Mouse (Mus musculus): ENCODE results near the gene Tubb5. TPM values are rescaled to one million over a fixed set of nuclear protein-coding genes. Genes with fewer than 3 reads are reported as not detected.

Gene Tubb5
- polyA plus RNA-seq, 1 experiment: 1,430 TPM

DNA sequence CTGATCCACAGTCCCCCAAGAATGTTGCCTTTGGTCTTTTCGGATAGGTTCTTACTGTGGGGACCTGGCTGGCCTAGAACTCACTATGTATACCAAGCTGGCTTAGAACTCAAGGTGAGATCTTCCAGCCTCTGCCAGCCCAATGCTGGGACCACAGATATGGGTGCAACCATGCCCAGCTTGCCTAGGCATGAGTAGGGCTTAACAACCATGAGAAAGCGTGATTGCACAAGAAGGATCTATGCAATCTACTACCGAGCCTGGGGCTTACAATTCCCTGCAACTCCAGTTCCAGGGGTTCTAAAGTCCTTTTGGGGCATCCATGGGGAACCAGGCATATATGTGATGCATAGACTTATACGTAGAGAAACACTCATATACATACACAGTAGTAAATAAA, 47.2 kb downstream of the Tubb5 start:
- H3K4me1 ChIP-seq (ENCODE audit: control insufficient read depth, insufficient read depth, low read length): no peaks in the 10 kb centered on the region

DNA sequence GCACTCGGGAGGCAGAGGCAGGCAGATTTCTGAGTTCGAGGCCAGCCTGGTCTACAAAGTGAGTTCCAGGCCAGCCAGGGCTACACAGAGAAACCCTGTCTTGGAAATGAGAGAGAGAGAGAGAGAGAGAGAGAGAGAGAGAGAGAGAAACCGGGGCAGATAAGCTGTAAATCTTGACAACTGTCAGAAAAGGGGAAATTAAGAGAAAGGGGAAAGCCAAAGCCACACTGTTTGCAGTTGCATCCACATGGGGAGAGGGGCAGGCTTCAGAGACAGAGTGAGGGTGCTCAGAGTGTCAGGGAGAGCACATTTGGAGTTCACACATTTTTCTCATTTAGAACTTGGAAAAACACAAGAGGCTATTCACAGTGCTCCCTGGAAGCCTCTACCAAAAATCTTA, 50.1 kb downstream of the Tubb5 start:
- no peak overlapping the region for H3K9ac ChIP-seq (ENCODE audit: low read depth, poor library complexity, severe bottlenecking)
- H3K4me3 ChIP-seq (ENCODE audit: low read depth, low read length): no peak overlapping the region
- no peaks in the 10 kb centered on the region for H3K9me3 ChIP-seq (replicated peaks; ENCODE audit: control insufficient read depth, insufficient read depth, low read length, poor library complexity, severe bottlenecking)
- H3K27me3 ChIP-seq (ENCODE audit: control insufficient read depth, insufficient read depth, low read length, poor library complexity, severe bottlenecking): no peaks in the 10 kb centered on the region
- no peaks in the 10 kb centered on the region for H3K4me1 ChIP-seq (ENCODE audit: control insufficient read depth, insufficient read depth, low read length)
- H3K36me3 ChIP-seq (ENCODE audit: control insufficient read depth, insufficient read depth, low read length, poor library complexity, severe bottlenecking): no peaks in the 10 kb centered on the region
- no peak overlapping the region for H3K27ac ChIP-seq (ENCODE audit: insufficient read depth, low read length)
- TF ChIP-seq CTCF (IDR thresholded peaks at IDR 0.05; ENCODE audit: low read depth, low read length) (no peak), EP300 (IDR thresholded peaks at IDR 0.05; ENCODE audit: insufficient read depth, low read depth, low read length) (no peak), POLR2A (IDR thresholded peaks at IDR 0.05; ENCODE audit: insufficient read depth, low read length) (no peak)

More for the DNA sequence above, 47.2 kb downstream of the Tubb5 start:
- H3K27ac ChIP-seq (ENCODE audit: insufficient read depth, low read length): no peak overlapping the region
- H3K9me3 ChIP-seq (replicated peaks; ENCODE audit: control insufficient read depth, insufficient read depth, low read length, poor library complexity, severe bottlenecking): no peaks in the 10 kb centered on the region
- no peak overlapping the region for H3K4me3 ChIP-seq (ENCODE audit: low read depth, low read length)
- H3K36me3 ChIP-seq (ENCODE audit: control insufficient read depth, insufficient read depth, low read length, poor library complexity, severe bottlenecking): no peaks in the 10 kb centered on the region
- no peaks in the 10 kb centered on the region for H3K27me3 ChIP-seq (ENCODE audit: control insufficient read depth, insufficient read depth, low read length, poor library complexity, severe bottlenecking)
- TF ChIP-seq CTCF (IDR thresholded peaks at IDR 0.05; ENCODE audit: low read depth, low read length) (no peak), POLR2A (IDR thresholded peaks at IDR 0.05; ENCODE audit: insufficient read depth, low read length) (no peak), EP300 (IDR thresholded peaks at IDR 0.05; ENCODE audit: insufficient read depth, low read depth, low read length) (no peak)
- no peak overlapping the region for H3K9ac ChIP-seq (ENCODE audit: low read depth, poor library complexity, severe bottlenecking)

DNA sequence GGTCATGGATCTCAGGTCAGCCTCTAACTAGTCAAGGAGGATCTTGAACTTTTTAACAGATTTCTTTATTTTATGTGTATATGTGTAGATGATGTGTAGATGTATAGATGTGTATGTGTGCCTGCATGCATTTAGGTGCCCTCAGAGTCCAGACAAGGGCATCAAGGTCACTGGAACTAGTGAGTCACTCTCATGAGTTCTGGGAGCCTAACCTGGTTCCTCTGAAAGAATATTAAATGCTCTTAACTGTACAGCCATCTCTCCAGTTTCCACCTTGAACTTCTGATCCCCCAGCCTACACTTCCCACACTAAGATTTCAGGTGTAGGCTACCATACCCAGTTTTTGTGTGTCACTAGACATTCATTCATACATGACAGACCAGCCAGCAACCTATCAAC, 50.6 kb downstream of the Tubb5 start:
- Histone ChIP-seq H3K27me3 (ENCODE audit: control insufficient read depth, insufficient read depth, low read length, poor library complexity, severe bottlenecking) (no peaks in the 10 kb centered on the region), H3K4me1 (ENCODE audit: control insufficient read depth, insufficient read depth, low read length) (no peaks in the 10 kb centered on the region), H3K9me3 (replicated peaks; ENCODE audit: control insufficient read depth, insufficient read depth, low read length, poor library complexity, severe bottlenecking) (no peaks in the 10 kb centered on the region), H3K9ac (ENCODE audit: low read depth, poor library complexity, severe bottlenecking) (no peak overlapping the region), H3K4me3 (ENCODE audit: low read depth, low read length) (no peak overlapping the region), H3K36me3 (ENCODE audit: control insufficient read depth, insufficient read depth, low read length, poor library complexity, severe bottlenecking) (no peaks in the 10 kb centered on the region), H3K27ac (ENCODE audit: insufficient read depth, low read length) (no peak overlapping the region)
- TF ChIP-seq POLR2A (IDR thresholded peaks at IDR 0.05; ENCODE audit: insufficient read depth, low read length): no peak
- no peak for TF ChIP-seq EP300 (IDR thresholded peaks at IDR 0.05; ENCODE audit: insufficient read depth, low read depth, low read length)
- no peak for TF ChIP-seq CTCF (IDR thresholded peaks at IDR 0.05; ENCODE audit: low read depth, low read length)

DNA sequence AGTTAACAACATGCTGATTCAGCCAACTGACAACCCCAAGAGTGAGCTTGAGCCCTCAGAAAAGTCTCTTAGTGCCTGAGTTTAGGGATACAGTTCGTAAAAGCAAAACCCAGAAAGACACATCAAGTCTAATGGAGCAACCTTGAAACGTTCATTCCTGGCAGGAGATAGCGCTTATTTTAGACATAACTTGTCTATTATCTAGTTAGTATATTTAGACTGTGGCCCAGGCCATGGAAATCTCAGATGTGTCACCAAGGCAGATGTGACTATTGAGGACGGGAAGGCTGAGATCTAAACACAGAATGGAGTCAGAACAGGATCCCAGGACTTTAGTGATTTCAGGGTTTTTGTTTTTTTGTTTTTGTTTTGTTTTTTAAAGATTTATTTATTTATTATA, 53.0 kb downstream of the Tubb5 start:
- H3K9me3 ChIP-seq (replicated peaks; ENCODE audit: control insufficient read depth, insufficient read depth, low read length, poor library complexity, severe bottlenecking): no peaks in the 10 kb centered on the region
- TF ChIP-seq EP300 (IDR thresholded peaks at IDR 0.05; ENCODE audit: insufficient read depth, low read depth, low read length): no peak
- no peak for TF ChIP-seq CTCF (IDR thresholded peaks at IDR 0.05; ENCODE audit: low read depth, low read length)
- no peak for TF ChIP-seq POLR2A (IDR thresholded peaks at IDR 0.05; ENCODE audit: insufficient read depth, low read length)
- no peaks in the 10 kb centered on the region for H3K27me3 ChIP-seq (ENCODE audit: control insufficient read depth, insufficient read depth, low read length, poor library complexity, severe bottlenecking)
- H3K27ac ChIP-seq (ENCODE audit: insufficient read depth, low read length): no peak overlapping the region
- H3K9ac ChIP-seq (ENCODE audit: low read depth, poor library complexity, severe bottlenecking): no peak overlapping the region
- no peaks in the 10 kb centered on the region for H3K36me3 ChIP-seq (ENCODE audit: control insufficient read depth, insufficient read depth, low read length, poor library complexity, severe bottlenecking)
- no peaks in the 10 kb centered on the region for H3K4me1 ChIP-seq (ENCODE audit: control insufficient read depth, insufficient read depth, low read length)
- no peak overlapping the region for H3K4me3 ChIP-seq (ENCODE audit: low read depth, low read length)

DNA sequence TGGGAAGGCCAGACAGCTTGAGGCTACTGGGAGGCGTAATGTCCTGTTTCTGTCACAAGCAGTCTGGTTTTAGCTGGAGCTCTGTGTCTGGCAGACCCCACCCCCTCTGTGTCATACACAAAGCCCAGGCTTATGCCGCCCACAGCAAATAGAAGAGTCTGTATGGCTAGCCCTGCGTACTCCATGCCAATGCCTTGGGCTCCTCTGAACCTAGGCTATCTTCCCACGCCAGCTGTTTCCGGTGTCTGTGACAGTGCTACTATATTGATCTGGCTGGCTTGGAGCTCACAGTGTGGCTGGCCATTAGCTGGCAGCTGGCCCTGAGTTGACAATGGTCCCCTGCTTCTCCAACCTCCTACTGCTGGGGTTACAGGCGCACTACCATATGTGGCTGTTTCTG, 54.2 kb downstream of the Tubb5 start:
- no peaks in the 10 kb centered on the region for H3K36me3 ChIP-seq (ENCODE audit: control insufficient read depth, insufficient read depth, low read length, poor library complexity, severe bottlenecking)
- H3K4me3 ChIP-seq (ENCODE audit: low read depth, low read length): no peak overlapping the region
- H3K4me1 ChIP-seq (ENCODE audit: control insufficient read depth, insufficient read depth, low read length): no peaks in the 10 kb centered on the region
- TF ChIP-seq POLR2A (IDR thresholded peaks at IDR 0.05; ENCODE audit: insufficient read depth, low read length): no peak
- TF ChIP-seq EP300 (IDR thresholded peaks at IDR 0.05; ENCODE audit: insufficient read depth, low read depth, low read length): no peak
- no peak for TF ChIP-seq CTCF (IDR thresholded peaks at IDR 0.05; ENCODE audit: low read depth, low read length)
- H3K9ac ChIP-seq (ENCODE audit: low read depth, poor library complexity, severe bottlenecking): no peak overlapping the region
- H3K27ac ChIP-seq (ENCODE audit: insufficient read depth, low read length): no peak overlapping the region
- H3K9me3 ChIP-seq (replicated peaks; ENCODE audit: control insufficient read depth, insufficient read depth, low read length, poor library complexity, severe bottlenecking): no peaks in the 10 kb centered on the region
- H3K27me3 ChIP-seq (ENCODE audit: control insufficient read depth, insufficient read depth, low read length, poor library complexity, severe bottlenecking): no peaks in the 10 kb centered on the region

Other genes starting within 250 kb of the Tubb5 start
- gene Sfta2, start 236.8 kb downstream of the Tubb5 start, polyA plus RNA-seq (2011; ENCODE audit: insufficient read depth, insufficient read length, low read depth, missing spikeins): not detected in 2 replicates
- gene Gm9573, start 211.7 kb downstream of the Tubb5 start, polyA plus RNA-seq (2011; ENCODE audit: insufficient read depth, insufficient read length, low read depth, missing spikeins): not detected in 2 replicates
- 1.3 and 2.5 TPM in 2 replicates for gene Mucl3, start 194.6 kb downstream of the Tubb5 start, polyA plus RNA-seq (2011; ENCODE audit: insufficient read depth, insufficient read length, low read depth, missing spikeins)
- 35.2 and 41.1 TPM in 2 replicates for gene Vars2, start 170.7 kb downstream of the Tubb5 start, polyA plus RNA-seq (2011; ENCODE audit: insufficient read depth, insufficient read length, low read depth, missing spikeins)
- gene Gtf2h4, start 164.6 kb downstream of the Tubb5 start, polyA plus RNA-seq (2011; ENCODE audit: insufficient read depth, insufficient read length, low read depth, missing spikeins): 80.7 and 105 TPM in 2 replicates
- 59.8 and 61.6 TPM in 2 replicates for gene Ddr1, start 133.7 kb downstream of the Tubb5 start, polyA plus RNA-seq (2011; ENCODE audit: insufficient read depth, insufficient read length, low read depth, missing spikeins)
- 31.3 and 35.5 TPM in 2 replicates for gene Ier3, start 16.6 kb downstream of the Tubb5 start, polyA plus RNA-seq (2011; ENCODE audit: insufficient read depth, insufficient read length, low read depth, missing spikeins)
- 46.8 and 47.4 TPM in 2 replicates for gene Flot1, start 15.1 kb downstream of the Tubb5 start, polyA plus RNA-seq (2011; ENCODE audit: insufficient read depth, insufficient read length, low read depth, missing spikeins)
- 131 and 147 TPM in 2 replicates for gene Mdc1, start 3.2 kb upstream of the Tubb5 start, polyA plus RNA-seq (2011; ENCODE audit: insufficient read depth, insufficient read length, low read depth, missing spikeins)
- 32.9 and 35.3 TPM in 2 replicates for gene Nrm, start 23.0 kb upstream of the Tubb5 start, polyA plus RNA-seq (2011; ENCODE audit: insufficient read depth, insufficient read length, low read depth, missing spikeins)
- gene Ppp1r18, start 27.3 kb upstream of the Tubb5 start, polyA plus RNA-seq (2011; ENCODE audit: insufficient read depth, insufficient read length, low read depth, missing spikeins): 18.6 and 20.1 TPM in 2 replicates
- 533 and 573 TPM in 2 replicates for gene Dhx16, start 41.5 kb upstream of the Tubb5 start, polyA plus RNA-seq (2011; ENCODE audit: insufficient read depth, insufficient read length, low read depth, missing spikeins)
- gene 2310061I04Rik, start 59.1 kb upstream of the Tubb5 start, polyA plus RNA-seq (2011; ENCODE audit: insufficient read depth, insufficient read length, low read depth, missing spikeins): 58.1 and 58.9 TPM in 2 replicates
- gene Atat1, start 71.8 kb upstream of the Tubb5 start, polyA plus RNA-seq (2011; ENCODE audit: insufficient read depth, insufficient read length, low read depth, missing spikeins): 33.4 and 42.5 TPM in 2 replicates
- gene Mrps18b, start 78.1 kb upstream of the Tubb5 start, polyA plus RNA-seq (2011; ENCODE audit: insufficient read depth, insufficient read length, low read depth, missing spikeins): 117 and 144 TPM in 2 replicates
- gene Ppp1r10, start 78.1 kb upstream of the Tubb5 start, polyA plus RNA-seq (2011; ENCODE audit: insufficient read depth, insufficient read length, low read depth, missing spikeins): 54.0 and 58.7 TPM in 2 replicates
- 174 and 213 TPM in 2 replicates for gene Abcf1, start 131.5 kb upstream of the Tubb5 start, polyA plus RNA-seq (2011; ENCODE audit: insufficient read depth, insufficient read length, low read depth, missing spikeins)
- 34.5 and 37.0 TPM in 2 replicates for gene Gnl1, start 141.5 kb upstream of the Tubb5 start, polyA plus RNA-seq (2011; ENCODE audit: insufficient read depth, insufficient read length, low read depth, missing spikeins)
- 25.5 and 33.5 TPM in 2 replicates for gene Prr3, start 141.9 kb upstream of the Tubb5 start, polyA plus RNA-seq (2011; ENCODE audit: insufficient read depth, insufficient read length, low read depth, missing spikeins)
- 0.78 TPM in 1 of 2 replicates, not detected in the other for gene H2-T24, start 182.3 kb upstream of the Tubb5 start, polyA plus RNA-seq (2011; ENCODE audit: insufficient read depth, insufficient read length, low read depth, missing spikeins)
- gene H2-T23, start 194.5 kb upstream of the Tubb5 start, polyA plus RNA-seq (2011; ENCODE audit: insufficient read depth, insufficient read length, low read depth, missing spikeins): 0.46 and 1.1 TPM in 2 replicates
- 17.3 and 18.2 TPM in 2 replicates for gene H2-T22, start 204.4 kb upstream of the Tubb5 start, polyA plus RNA-seq (2011; ENCODE audit: insufficient read depth, insufficient read length, low read depth, missing spikeins)
- not detected in 2 replicates for gene Gm6034, start 204.7 kb upstream of the Tubb5 start, polyA plus RNA-seq (2011; ENCODE audit: insufficient read depth, insufficient read length, low read depth, missing spikeins)
- gene Gm11127, start 220.1 kb upstream of the Tubb5 start, polyA plus RNA-seq (2011; ENCODE audit: insufficient read depth, insufficient read length, low read depth, missing spikeins): not detected in 2 replicates